Mouse (Mus musculus) ES-Bruce4 (cell line): ENCODE data around the gene Map3k12.

Source experiments
- CTCF ChIP-seq: IDR thresholded peaks from one replicate; pipeline ENCODE4 v1.8.1; 2011; ENCODE audit warnings: low read depth, low read length
- EP300 ChIP-seq: IDR thresholded peaks from 2 replicates; pipeline ENCODE4 v1.6.1; 2011; ENCODE audit warnings: low read depth, low read length; ENCODE audit not compliant: insufficient read depth
- POLR2A ChIP-seq: IDR thresholded peaks from one replicate; pipeline ENCODE4 v1.8.1; 2011; ENCODE audit warnings: low read length; ENCODE audit not compliant: insufficient read depth

DNA sequence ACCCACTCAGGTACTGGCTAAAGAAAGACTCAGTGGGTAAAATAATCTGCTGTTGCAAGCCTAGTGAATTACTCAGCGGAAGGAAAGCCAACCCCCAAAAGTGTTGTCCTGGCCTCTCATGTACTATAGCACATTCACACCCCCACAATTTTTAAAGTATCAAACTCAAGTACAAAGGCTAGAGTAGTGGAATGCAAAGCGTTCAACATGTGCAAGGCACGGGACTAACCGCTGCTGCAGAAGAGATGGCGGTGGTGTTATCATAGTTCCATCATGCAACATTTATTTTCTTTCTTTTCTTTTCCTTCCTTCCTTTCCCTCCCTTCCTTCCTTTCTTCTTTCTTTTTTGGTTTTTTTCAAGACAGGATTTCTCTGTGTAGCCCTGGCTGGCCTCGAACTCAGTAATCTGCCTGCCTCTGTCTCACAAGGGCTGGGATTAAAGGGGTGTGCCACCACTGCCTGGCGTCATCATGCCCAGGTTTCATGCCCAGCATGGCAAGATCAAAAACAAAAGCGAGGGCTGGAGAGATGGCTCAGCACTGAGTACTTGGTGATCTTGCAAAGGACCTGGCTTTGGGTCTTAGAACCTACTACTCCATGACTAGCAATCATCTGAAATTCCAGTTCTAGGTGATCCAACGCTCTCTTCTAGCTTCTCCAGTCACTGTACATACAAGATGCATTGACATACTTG is 10.9 kb downstream of the Map3k12 start:
- TF ChIP-seq EP300 (no peak), CTCF (no peak), POLR2A (no peak)
